Mouse (Mus musculus) lung, postnatal 25 days (tissue): ENCODE measurements around the gene Rreb1.

Source experiments
- DNase-seq: peaks from one replicate; pipeline ENCODE4 v3.0.0; 2022; ENCODE audit warnings: low spot score

Gene Rreb1

GRCm38 (mm10) chr13:37778147-37778593 is at the start of gene Rreb1:
TSS of gene Rreb1 (plus strand) at chr13:37778400.
- peak; percentile 31 for DNase-seq

GRCm38 (mm10) chr13:37728551-37728950 is 49.6 kb upstream of the Rreb1 start:
- DNase-seq = no peak

DNA sequence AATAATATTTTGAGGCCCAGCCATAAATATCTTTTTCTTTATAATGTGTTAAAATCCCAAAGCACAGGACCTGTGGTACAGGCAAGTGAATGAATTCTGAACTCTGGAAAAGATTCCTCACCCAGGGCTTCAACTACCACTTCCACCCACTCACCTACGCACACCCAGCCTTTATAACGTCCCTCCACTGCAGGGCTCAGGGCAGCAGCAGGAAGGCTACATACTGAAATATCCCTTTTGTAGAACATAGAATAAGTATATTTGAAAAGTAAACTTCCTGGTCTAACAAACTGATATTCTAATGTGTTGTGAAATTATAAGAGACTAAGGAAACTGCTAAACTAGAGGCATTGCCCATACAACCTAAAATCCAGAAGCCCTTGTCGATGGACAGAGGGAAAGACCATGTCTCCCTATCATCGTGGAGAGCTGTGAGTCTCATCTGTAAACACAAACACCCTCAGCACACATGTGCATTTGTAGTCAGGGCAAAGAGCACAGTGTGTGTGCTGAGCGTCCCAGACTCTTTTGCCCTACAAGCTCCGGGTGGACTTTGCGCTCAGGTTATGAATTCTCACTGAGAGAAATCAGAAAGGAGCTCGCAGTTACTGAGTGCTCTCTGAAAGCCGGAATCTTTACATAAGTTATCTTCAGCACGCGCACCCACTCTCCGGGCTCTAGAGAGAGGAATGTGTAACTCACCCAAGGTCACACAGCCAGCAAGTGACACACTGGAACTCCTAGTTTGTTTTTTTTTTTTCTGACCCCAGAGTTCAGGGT is 46.1 kb upstream of the Rreb1 start:
- peak; percentile 72 for DNase-seq

DNA sequence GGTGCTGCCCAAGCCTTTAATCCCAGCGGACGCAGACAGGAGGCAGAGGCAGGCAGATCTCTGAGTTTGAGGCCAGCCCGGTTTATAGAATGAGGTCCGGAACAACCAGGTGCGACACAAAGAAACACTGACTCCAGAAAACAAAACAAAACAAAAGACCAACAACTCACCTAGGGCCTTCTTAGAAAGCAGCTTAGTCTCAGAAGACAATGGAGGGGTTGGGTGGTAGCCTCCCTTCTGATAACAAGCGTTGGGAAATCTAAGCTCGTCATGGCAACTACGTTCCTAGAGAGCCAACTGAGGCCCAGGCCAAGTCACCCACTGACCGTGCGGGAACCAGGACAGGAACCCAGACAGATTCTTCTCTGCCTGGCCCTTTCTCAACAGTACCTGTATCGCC is 43.7 kb upstream of the Rreb1 start:
- DNase-seq = no peak

DNA sequence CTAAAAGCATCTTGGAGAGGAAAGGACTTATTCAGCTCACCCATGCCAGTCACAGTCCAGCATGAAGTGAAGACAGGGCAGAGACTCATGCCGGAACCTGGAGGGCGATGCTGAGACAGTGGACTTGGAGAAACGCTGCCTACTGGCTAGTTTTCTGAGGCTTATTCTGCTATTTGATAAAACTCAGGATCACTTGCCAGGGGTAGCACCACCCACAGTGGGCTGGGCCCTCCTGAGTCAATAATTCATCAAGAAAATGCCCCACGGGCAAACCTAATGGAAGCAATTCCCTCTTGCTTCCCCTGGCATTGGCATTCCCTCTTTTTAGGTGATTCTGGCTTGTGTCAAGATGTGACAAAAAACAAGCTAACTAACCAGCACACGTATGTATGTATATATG is 38.1 kb upstream of the Rreb1 start:
- DNase-seq = no peak

- no peak for DNase-seq
Observed at GRCm38 (mm10) chr13:37740752-37741151, 37.4 kb upstream of the Rreb1 start.

GRCm38 (mm10) chr13:37742248-37742647 is 36.0 kb upstream of the Rreb1 start:
- DNase-seq = no peak

- DNase-seq = no peak
Observed at GRCm38 (mm10) chr13:37747504-37747903, 30.7 kb upstream of the Rreb1 start.

DNA sequence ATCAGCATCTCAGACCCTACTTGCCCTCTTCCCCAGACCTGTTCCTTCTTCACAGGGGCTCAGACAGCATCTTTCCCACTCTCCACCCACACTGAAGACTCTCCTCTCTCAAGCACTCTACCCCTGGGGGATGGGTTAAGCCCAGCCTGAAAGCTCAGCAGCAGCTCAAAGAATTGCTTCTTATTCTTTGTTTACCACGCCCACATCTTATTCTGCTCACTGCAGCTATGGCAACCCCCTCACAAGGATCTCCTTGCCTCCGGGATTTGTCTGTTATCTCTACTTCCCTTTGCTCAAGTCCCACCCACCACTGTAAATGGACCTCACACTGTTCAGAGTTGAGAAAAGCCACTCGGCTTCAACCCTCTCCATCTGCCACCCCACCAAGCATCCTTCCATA is 28.7 kb upstream of the Rreb1 start:
- DNase-seq = no peak

DNA sequence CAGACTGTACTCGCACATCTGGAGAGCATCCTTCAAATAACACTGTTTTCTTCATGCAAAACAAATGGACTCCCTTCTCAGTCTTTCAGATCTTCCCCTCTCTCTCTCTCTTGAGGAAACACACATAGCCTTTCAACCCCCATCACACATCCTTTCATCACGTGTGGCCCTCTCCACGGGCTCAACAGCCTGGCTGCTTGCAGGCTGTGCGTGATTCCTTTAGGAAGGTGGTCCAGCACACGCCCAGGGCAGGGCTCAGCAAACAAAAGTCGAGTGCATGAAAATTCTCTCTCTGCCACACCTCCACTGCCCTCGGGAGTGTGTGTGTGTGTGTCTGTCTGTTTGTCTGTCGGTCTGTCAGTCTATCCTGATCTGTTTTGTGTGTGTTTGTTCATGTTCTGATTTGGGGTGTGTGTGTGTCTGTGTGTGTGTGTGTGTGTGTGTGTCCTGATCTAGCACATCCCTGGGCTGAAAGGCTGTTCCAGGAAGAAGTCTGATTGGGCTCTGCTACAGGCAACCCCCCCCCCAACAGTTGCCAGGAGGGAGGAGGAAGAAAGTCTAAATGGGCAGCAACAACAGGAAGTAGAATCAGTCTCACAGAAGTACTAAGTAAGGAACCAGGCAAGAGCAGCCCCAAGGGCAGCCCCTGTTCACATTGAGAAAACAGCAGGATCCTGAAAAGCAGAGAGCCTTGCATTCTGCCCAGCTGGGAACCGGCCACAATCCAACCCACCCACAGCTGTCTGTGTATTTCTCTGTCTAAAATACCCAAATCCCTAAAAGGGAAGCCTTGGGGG is 26.8 kb upstream of the Rreb1 start:
- DNase-seq = peak; percentile 73

- DNase-seq = no peak
Observed at GRCm38 (mm10) chr13:37759341-37760012, 18.7 kb upstream of the Rreb1 start.

GRCm38 (mm10) chr13:37760013-37760342 is 18.2 kb upstream of the Rreb1 start:
- DNase-seq = no peak

GRCm38 (mm10) chr13:37760373-37760772 is 17.8 kb upstream of the Rreb1 start:
- DNase-seq = no peak

DNA sequence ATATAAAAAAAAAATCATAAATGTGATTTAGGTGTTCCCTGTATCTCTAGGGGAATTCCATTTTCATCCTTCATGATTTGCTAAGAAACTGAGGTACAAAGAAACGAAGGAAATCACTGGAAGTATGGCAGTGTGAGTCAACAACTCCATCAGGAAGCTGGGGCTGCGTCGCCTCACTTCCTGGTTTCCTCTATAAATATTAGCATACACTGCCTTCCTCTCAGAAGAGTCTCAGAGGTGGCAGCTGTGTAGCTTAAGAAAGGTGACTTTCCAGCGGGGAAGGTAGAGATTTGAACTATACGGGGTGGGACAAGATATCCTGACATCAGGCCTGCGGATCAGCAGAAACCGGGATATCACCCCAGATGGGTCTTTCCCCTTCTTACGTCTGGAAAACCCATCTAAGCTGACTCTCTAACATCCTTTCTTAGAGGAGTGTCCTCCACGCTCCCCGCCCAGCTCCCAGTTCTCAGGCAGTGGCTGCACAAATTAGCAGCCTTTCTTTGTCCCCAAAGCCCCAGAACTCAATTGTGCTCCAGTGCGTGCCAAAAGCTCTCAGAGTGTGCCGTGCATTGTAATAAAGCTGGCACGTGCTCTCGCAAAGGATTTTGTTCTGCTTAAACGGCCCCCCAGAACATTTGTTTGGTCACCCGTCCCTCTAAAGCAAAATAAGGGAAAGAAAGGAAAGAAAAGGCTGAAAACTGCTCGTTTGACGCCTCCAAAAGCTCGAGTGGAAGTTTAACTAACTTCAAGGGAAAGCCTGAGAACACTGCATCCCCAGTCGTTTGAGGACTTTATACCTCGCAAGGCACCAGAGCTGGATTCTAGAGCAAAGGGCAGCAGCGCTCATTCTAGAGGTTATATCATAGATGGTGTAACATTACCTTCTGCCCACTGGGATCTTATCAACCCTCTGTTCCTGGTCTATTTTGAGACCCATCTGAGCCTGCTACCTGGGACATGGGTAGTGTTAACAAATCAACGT is 17.0 kb upstream of the Rreb1 start:
- DNase-seq = no peak

DNA sequence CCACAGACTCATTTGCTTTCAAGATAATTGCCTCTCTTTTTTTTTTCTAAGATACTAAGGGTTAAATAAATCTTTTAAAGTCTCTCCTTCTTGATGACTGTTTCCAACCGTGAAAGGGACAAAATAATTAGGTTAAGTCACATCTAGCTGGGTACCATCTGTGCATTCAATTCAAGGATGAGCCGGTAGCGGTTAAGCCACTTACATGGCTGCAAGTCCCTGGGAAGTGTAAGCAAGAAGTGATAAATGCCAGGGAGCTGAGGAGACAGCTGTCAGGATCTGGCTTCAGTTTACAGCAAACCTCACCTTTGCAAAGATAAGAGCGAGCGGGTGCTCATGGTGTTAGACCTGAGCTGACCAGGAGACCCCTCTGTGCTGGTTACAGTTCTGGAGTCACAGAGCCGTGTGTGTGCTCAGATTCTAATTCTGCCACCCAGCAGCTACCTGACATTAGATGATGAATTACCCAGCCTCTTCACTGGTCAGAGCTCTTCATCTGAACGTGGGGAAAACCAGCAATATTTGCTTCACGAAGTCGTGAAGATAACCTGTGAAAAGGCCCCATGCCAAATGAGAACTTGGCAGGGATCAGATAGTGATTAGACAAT is 14.3 kb upstream of the Rreb1 start:
- DNase-seq = no peak

DNA sequence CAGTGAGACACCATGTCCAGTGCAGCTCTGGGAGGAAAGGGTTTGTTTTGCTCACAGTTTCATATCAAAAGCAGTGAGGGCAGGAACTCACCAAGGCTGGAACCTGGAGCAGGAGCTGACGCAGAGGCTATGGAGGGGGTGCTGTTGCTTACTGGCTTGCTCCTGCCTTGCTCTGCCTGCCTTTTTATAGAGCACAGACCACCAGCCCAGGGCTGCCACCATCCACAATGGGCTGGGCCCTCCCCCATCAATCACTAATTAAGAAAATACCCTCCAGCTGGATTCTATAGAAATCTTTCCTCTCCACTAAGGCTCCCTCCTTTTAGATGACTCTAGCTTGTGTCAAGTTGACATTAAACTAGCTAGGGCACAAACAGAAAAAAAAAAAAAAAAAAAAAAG is 8.4 kb upstream of the Rreb1 start:
- DNase-seq = no peak

DNA sequence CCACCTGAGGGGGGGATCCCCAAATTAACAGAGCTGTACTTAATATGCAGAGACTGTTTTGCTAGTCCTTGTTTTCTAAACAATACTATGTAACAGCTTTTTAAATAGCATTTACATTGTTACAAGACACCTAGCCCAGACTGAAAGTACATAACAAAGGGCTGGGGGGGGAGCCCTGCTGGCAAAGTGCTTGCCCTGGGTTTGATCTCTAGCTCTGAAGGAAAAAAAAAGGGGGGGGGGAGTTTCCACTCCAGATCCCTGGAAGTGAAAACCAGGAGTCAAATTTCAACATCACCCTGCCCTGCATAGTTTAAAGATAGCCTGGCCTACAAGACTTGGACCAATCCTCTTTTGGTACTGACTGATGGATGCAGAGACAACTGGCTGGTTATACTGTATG is 4.7 kb upstream of the Rreb1 start:
- no peak for DNase-seq

DNA sequence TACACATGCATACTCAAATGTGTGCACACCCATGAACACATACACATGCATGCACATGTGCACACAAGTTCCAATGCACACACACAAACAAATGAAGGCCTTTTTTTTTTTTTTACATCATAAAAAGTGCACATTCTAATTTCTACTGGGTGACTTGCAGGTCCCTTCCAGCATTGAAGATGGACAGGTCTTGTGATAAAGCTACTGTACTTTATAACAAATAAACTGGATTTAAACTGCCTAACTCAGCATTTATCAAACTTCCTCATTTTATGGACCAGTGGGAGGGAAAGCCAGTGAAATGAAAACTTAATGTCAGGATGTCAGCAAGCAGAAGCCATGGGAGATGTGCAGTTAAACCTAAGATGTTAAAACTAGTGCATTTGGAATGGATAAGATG is 1.5 kb upstream of the Rreb1 start:
- DNase-seq = no peak

DNA sequence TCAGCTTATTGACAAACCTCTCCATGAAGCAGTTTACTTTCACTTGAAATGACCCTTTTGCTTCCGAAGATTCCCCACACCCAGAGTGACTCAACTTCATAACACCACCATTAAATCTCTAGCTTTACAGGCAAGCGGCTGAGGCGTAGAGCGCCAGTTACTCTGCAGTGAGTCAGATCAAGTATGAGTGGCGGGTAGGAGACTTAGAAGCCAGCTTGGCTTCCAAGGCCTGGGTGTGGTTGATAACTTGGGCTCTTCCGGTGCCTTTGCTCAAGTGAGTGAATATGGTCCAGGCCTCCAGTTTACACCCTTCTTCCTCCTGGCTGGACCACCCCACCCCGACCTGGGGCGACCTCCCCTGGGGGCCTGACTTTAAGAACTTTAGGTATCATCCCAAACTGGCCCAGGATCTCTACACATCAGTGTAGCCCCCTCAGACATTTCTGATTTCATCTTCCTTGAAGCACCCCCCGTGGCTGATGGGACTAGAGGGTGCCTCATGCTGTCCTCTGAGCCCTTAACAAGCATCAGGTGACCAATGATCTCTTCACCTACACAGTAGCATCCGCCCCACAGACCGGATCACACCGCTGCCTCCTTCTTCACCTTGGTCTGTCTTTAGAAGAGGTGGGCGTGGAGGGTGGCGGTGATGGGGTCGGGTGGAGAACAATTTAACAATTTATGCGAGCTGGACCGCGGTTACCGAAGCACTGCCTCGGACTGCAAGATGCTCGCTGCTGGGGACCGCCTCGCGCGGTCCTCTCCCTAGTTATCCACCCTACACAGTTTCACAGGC is 651 bp upstream of the Rreb1 start:
- DNase-seq = no peak

GRCm38 (mm10) chr13:37778594-37779231 is 513 bp downstream of the Rreb1 start:
- peak; percentile 21 for DNase-seq
